Mouse (Mus musculus): ENCODE measurements around the gene Suz12.

GRCm38 (mm10) chr11:80052456-80052855, 59.5 kb downstream of the Suz12 start:
- no peak for TF ChIP-seq CTCF (IDR thresholded peaks at IDR 0.05; ENCODE audit: low read depth)
- TF ChIP-seq EP300 (optimal IDR thresholded peaks at IDR 0.05) = no peak
